Mouse (Mus musculus) erythroblast, embryonic 14.5 days (primary cell): ENCODE results near the gene Cbx7.

Experiments
- GATA1 ChIP-seq: IDR thresholded peaks from 2 replicates; pipeline ENCODE4 v1.6.1; 2012; ENCODE audit warnings: low read length, inconsistent platforms, mixed read lengths
- TAL1 ChIP-seq: IDR thresholded peaks from 3 replicates; pipeline ENCODE4 v1.6.1; 2012; ENCODE audit warnings: low read length, inconsistent platforms, mixed read lengths

DNA sequence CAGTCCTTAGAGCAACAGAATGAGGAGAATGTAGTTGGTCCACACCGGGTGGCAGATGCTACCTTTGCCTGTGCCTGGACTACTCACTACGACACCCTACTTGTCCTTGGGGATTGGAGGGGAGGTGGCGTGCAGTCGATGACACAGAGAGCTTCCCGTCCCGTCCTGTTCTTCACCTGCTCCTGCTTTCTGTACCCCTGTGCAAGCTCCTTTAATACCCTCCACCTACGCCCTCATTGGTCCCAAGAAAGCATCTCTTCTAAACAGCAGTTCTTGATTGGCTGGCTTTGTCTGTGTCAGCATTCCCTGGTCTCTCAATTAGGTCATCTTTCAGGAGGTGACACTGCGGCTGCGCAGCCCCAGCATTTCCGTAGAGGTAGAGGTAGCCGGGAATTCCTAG lies at the start of gene Cbx7:
- TF ChIP-seq GATA1 (no peak), TAL1 (no peak)
